Mouse (Mus musculus): Measurements from ENCODE around the gene Mrps10. TPM values are rescaled to one million over a fixed set of nuclear protein-coding genes. Genes with fewer than 3 reads are reported as not detected.

Mrps10 gene
- total RNA-seq, 2 experiments from 2014 or later: 23.9 to 29.3 TPM

Other genes with a start within 250 kb of the Mrps10 start
- 1 to 10 TPM; 1.8 to 1.9 TPM for gene Guca1b, start 16.5 kb downstream of the Mrps10 start, total RNA-seq (2021)
- not detected for gene Guca1a, start 31.7 kb downstream of the Mrps10 start, total RNA-seq (2021)
- gene AI661453, start 67.7 kb downstream of the Mrps10 start, total RNA-seq (2021): under 1 TPM; 0.10 to 0.33 TPM
- not detected for gene 1700001C19Rik, start 68.5 kb downstream of the Mrps10 start, total RNA-seq (2021)
- gene Taf8, start 133.4 kb downstream of the Mrps10 start, total RNA-seq (2021): 10 to 100 TPM; 20.9 to 22.3 TPM
- gene Ccnd3, start 136.2 kb downstream of the Mrps10 start, total RNA-seq (2021): 10 to 100 TPM; 35.2 to 44.3 TPM
- 10 to 100 TPM; 17.2 to 18.3 TPM for gene Bysl, start 242.6 kb downstream of the Mrps10 start, total RNA-seq (2021)
- gene Med20, start 242.7 kb downstream of the Mrps10 start, total RNA-seq (2021): 10 to 100 TPM; 34.1 to 40.4 TPM
- 1 to 10 TPM; 5.3 to 5.4 TPM for gene Gm20517, start 242.7 kb downstream of the Mrps10 start, total RNA-seq (2021)

Data from layer of hippocampus, postnatal 36 days (tissue).